Comparison of ENCODE assay signal across 24 mouse cellular contexts in the genomic region with DNA sequence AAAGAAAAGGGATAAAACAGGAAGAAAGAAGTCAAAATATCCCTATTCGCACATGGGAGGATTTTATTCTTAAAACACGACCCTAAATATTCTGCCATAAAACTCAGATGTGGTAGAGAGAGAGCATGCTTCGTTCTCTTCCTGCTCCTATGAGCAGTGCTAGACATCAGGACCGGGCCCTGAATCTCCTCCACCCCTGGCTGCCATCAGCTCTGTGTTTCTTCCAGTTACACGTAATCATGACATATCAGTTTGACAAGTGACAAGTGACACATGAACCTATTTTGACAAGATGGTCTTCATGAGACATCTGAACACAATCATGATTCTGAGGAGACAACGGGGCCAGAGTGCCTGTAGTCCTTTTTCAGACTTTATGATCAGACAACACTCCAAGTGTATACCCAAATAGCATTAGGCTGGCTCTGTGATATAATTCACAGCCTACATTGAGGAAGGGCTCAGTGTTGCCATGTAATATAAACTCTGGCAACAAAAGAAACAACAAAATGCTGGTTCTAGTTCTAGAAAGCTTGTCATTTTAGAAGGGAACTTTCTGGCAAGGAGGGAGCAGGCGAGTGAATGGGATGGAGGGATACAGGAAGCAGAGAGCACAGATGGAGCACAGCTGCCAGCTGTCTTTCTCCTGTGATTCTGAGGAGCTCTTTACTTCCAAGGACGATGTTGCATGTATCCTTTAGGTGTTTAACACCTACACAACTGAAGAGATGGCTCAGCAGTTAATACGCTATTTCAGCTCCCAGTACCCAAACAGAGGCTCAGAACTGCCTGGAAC. TPM values are rescaled to one million over a fixed set of nuclear protein-coding genes. Genes with fewer than 3 reads are reported as not detected.
A peak's percentile ranks its signal among the peaks of the same experiment; 100 is the strongest.
DNase-seq lines count a peak whose midpoint lies in the region; ATAC-seq lines count a peak whose summit lies in the region.
"Had no signal": no experiment of that assay in that cellular context is flagged by ENCODE, and none has a peak within 500 bp of the region (broad histone marks: within the 10 kb centered on the region; RNA-seq: fewer than 3 reads in every experiment).

No protein-coding gene starts in this region.

- peaks cover 17% of the 10 kb centered on the region for H3K36me3 ChIP-seq in heart, embryonic 12.5 days
- peaks cover 7% of the 10 kb centered on the region for H3K36me3 ChIP-seq in lung, embryonic 16.5 days (ENCODE audit: control insufficient read depth, insufficient read depth, low read length)

- ATAC-seq in heart, embryonic 12.5 days (ENCODE audit: insufficient number of reproducible peaks, low FRiP score): no peak
- peak; percentile 73 for ATAC-seq in lung, embryonic 16.5 days (ENCODE audit: low read depth)
- ATAC-seq: forebrain, embryonic 15.5 days; inflammation-experienced regulatory T-cells, adult 6 months; Patski had no signal

- 53% methylated on average over 9 of the region's 9 CpGs for WGBS in heart, embryonic 12.5 days
- 68% methylated on average over 9 of the region's 9 CpGs for WGBS in lung, embryonic 16.5 days

- H3K27me3 ChIP-seq in heart, embryonic 12.5 days (replicated peaks): no peaks in the 10 kb centered on the region
- no peaks in the 10 kb centered on the region for H3K27me3 ChIP-seq in lung, embryonic 16.5 days (ENCODE audit: control insufficient read depth, insufficient read depth, low read depth, low read length)
- H3K27me3 ChIP-seq: CH12.LX; embryonic facial prominence, embryonic 15.5 days; forebrain, embryonic 15.5 days; liver, embryonic 13.5 days; Patski had no signal

- peak overlapping the region; percentile 51 for H3K27ac ChIP-seq in heart, embryonic 12.5 days (ENCODE audit: poor library complexity, severe bottlenecking)
- H3K27ac ChIP-seq in lung, embryonic 16.5 days (ENCODE audit: low read length): no peak overlapping the region
- H3K27ac ChIP-seq: embryonic facial prominence, embryonic 15.5 days; forebrain, embryonic 15.5 days; hindbrain, embryonic 14.5 days; liver, embryonic 13.5 days; macrophage had no signal

- intact Hi-C loops in heart, postnatal 10 days (cut with DNase I): loop anchor here (5.0 kb wide), 1 partner anchor 37 kb away; no protein-coding TSS in a partner anchor
- intact Hi-C loops in left cerebral cortex, postnatal 4 days (cut with DNase I): no loop called here

- H3K4me2 ChIP-seq in heart, embryonic 12.5 days: no peak overlapping the region
- no peak overlapping the region for H3K4me2 ChIP-seq in lung, embryonic 16.5 days (ENCODE audit: low read depth, low read length)
- H3K4me2 ChIP-seq: embryonic facial prominence, embryonic 15.5 days; forebrain, embryonic 15.5 days; hindbrain, embryonic 14.5 days; liver, embryonic 13.5 days had no signal

- no peak for DNase-seq in heart, postnatal 10 days
- peak; percentile 16 for DNase-seq in left cerebral cortex, adult 11 months (ENCODE audit: low spot score)
- no peak for DNase-seq in left cerebral cortex, postnatal 4 days
- no peak for DNase-seq in lung, postnatal 25 days (ENCODE audit: low spot score)
- peak; percentile 61 for DNase-seq in brain, adult 2 months (ENCODE audit: low read depth, low spot score)
- DNase-seq: adrenal gland, postnatal 36 days; B cell, adult 2 months; cerebellum, adult 11 months; cerebellum, adult 9-11 months; gastrocnemius, postnatal 25 days; kidney, adult 18-20 months; liver, embryonic 13.5 days; right cerebral cortex, postnatal 14 days; spleen, adult 18-20 months had no signal

- H3K9me3 ChIP-seq in heart, embryonic 12.5 days (replicated peaks): no peaks in the 10 kb centered on the region
- H3K9me3 ChIP-seq in lung, embryonic 16.5 days (ENCODE audit: control insufficient read depth, low read length): no peaks in the 10 kb centered on the region
- H3K9me3 ChIP-seq: embryonic facial prominence, embryonic 15.5 days; forebrain, embryonic 15.5 days; G1E; liver, embryonic 13.5 days had no signal

- no peak overlapping the region for H3K4me3 ChIP-seq in heart, embryonic 12.5 days
- no peak overlapping the region for H3K4me3 ChIP-seq in lung, embryonic 16.5 days (ENCODE audit: low read length)
- H3K4me3 ChIP-seq: embryonic facial prominence, embryonic 15.5 days; forebrain, embryonic 15.5 days; liver, embryonic 13.5 days had no signal

- H3K9ac ChIP-seq in heart, embryonic 12.5 days: no peak overlapping the region
- H3K9ac ChIP-seq in lung, embryonic 16.5 days (ENCODE audit: low read length): no peak overlapping the region
- H3K9ac ChIP-seq: embryonic facial prominence, embryonic 15.5 days; forebrain, embryonic 15.5 days; hindbrain, embryonic 14.5 days; liver, embryonic 13.5 days had no signal

- peaks cover 32% of the 10 kb centered on the region for H3K4me1 ChIP-seq in heart, embryonic 12.5 days (replicated peaks)
- H3K4me1 ChIP-seq in lung, embryonic 16.5 days (replicated peaks; ENCODE audit: control insufficient read depth, insufficient read depth, low read length): peaks cover 2% of the 10 kb centered on the region; the same call in 1 of the 2 replicates
- H3K4me1 ChIP-seq: embryonic facial prominence, embryonic 15.5 days; forebrain, embryonic 15.5 days; liver, embryonic 13.5 days had no signal

RNA-seq across cellular contexts. Expression of a gene that starts 20.9 kb away (rescaled TPM):
- 35.9 and 39.9 TPM in 2 replicates for polyA plus RNA-seq in heart, embryonic 12.5 days (2016; fragmentation: Nextera tagmentation; extraction: Ambion mirVana)
- total RNA-seq in heart, postnatal 10 days (2021): 10 to 100 TPM; 49.0 to 53.1 TPM
- 10 to 100 TPM; 77.4 to 79.9 TPM for total RNA-seq in left cerebral cortex, postnatal 4 days (2021)
- polyA plus RNA-seq in lung, embryonic 16.5 days (2015; fragmentation: Nextera tagmentation; extraction: Ambion mirVana): 16.2 and 19.3 TPM in 2 replicates

Comparison
In these comparisons a context has a peak if more than half of its experiments do, and no peak if none do; other contexts are left out.
1. DNase-seq: peak in left cerebral cortex, adult 11 months (single experiment) and brain, adult 2 months (single experiment); none in heart, postnatal 10 days (0 of 2), left cerebral cortex, postnatal 4 days (single experiment) and lung, postnatal 25 days (single experiment).